Mouse (Mus musculus): ENCODE results near the gene Olfr920. TPM values are rescaled to one million over a fixed set of nuclear protein-coding genes. Genes with fewer than 3 reads are reported as not detected.

Olfr920 gene
- 0.13 TPM for polyA plus RNA-seq (2014; fragmentation: Illumina TruSeq; extraction: RNeasy Lipid Tissue Mini Kit (QIAGEN cat#74804); ENCODE audit: low read depth, low replicate concordance)

GRCm38 (mm10) chr9:38751999-38752398, at the start of gene Olfr920:
TSS of gene Olfr920 (plus strand) at chr9:38752299.

DNA sequence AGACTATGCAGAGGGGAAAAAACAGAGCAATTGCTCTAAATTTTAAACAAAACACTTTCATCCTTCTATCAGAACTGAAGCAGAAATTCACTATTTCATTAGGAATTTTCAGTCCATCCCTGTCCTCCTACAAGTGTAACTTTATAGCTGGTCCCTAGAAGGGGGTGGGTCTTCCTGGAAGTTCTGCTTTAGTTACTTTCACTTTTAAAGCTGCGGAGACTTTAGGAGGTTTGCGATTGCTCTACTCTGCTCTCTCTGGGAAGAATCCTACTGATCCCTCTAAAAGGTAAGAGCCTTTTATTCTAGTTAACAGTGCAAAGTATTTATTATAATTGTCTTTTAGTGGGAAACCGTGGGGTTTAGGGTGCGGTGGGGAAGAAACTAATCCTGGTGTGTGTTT, 34.0 kb upstream of the Olfr920 start, which contains the start of gene Vwa5a:
Vwa5a (plus strand) TSS at position 167 of the 400 bp plus-strand sequence.

DNA sequence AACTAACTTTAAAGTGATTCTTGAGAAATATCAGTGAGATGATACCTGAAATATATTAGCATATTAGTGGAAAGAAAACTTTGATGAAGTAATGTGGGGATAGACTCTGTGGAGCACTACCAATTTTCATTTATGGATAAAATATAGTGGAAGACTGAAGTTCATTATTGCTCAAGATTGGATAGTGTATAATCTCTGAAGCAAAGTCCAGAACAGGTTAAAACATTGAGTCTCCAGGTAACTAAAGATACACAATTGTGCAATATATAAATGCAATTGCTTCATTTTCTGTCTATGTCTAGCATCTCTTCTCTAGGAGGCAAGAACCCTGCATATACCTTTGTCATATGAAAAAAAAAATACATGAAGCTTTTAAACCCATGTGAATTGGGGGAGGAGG, 20.7 kb downstream of the Olfr920 start, which contains the start of gene Olfr921:
Olfr921 (plus strand) TSS at position 301 of the 400 bp plus-strand sequence.

Other genes starting within 250 kb of the Olfr920 start
- gene Olfr911-ps1, start 230.7 kb upstream of the Olfr920 start, polyA plus RNA-seq (2014; fragmentation: Illumina TruSeq; extraction: RNeasy Lipid Tissue Mini Kit (QIAGEN cat#74804); ENCODE audit: low read depth, low replicate concordance): not detected
- gene Olfr910, start 214.4 kb upstream of the Olfr920 start, polyA plus RNA-seq (2014; fragmentation: Illumina TruSeq; extraction: RNeasy Lipid Tissue Mini Kit (QIAGEN cat#74804); ENCODE audit: low read depth, low replicate concordance): not detected
- gene Olfr912, start 172.1 kb upstream of the Olfr920 start, polyA plus RNA-seq (2014; fragmentation: Illumina TruSeq; extraction: RNeasy Lipid Tissue Mini Kit (QIAGEN cat#74804); ENCODE audit: low read depth, low replicate concordance): not detected
- not detected for gene Olfr913, start 159.5 kb upstream of the Olfr920 start, polyA plus RNA-seq (2014; fragmentation: Illumina TruSeq; extraction: RNeasy Lipid Tissue Mini Kit (QIAGEN cat#74804); ENCODE audit: low read depth, low replicate concordance)
- not detected for gene Olfr914, start 147.2 kb upstream of the Olfr920 start, polyA plus RNA-seq (2014; fragmentation: Illumina TruSeq; extraction: RNeasy Lipid Tissue Mini Kit (QIAGEN cat#74804); ENCODE audit: low read depth, low replicate concordance)
- not detected for gene Olfr916, start 92.4 kb upstream of the Olfr920 start, polyA plus RNA-seq (2014; fragmentation: Illumina TruSeq; extraction: RNeasy Lipid Tissue Mini Kit (QIAGEN cat#74804); ENCODE audit: low read depth, low replicate concordance)
- gene Olfr917, start 86.5 kb upstream of the Olfr920 start, polyA plus RNA-seq (2014; fragmentation: Illumina TruSeq; extraction: RNeasy Lipid Tissue Mini Kit (QIAGEN cat#74804); ENCODE audit: low read depth, low replicate concordance): not detected
- not detected for gene Olfr918, start 77.7 kb upstream of the Olfr920 start, polyA plus RNA-seq (2014; fragmentation: Illumina TruSeq; extraction: RNeasy Lipid Tissue Mini Kit (QIAGEN cat#74804); ENCODE audit: low read depth, low replicate concordance)
- not detected for gene Olfr919, start 48.6 kb upstream of the Olfr920 start, polyA plus RNA-seq (2014; fragmentation: Illumina TruSeq; extraction: RNeasy Lipid Tissue Mini Kit (QIAGEN cat#74804); ENCODE audit: low read depth, low replicate concordance)
- gene Vwa5a, start 34.0 kb upstream of the Olfr920 start, polyA plus RNA-seq (2014; fragmentation: Illumina TruSeq; extraction: RNeasy Lipid Tissue Mini Kit (QIAGEN cat#74804); ENCODE audit: low read depth, low replicate concordance): 32.5 TPM
- gene Olfr921, start 20.8 kb downstream of the Olfr920 start, polyA plus RNA-seq (2014; fragmentation: Illumina TruSeq; extraction: RNeasy Lipid Tissue Mini Kit (QIAGEN cat#74804); ENCODE audit: low read depth, low replicate concordance): not detected
- not detected for gene Olfr922, start 62.3 kb downstream of the Olfr920 start, polyA plus RNA-seq (2014; fragmentation: Illumina TruSeq; extraction: RNeasy Lipid Tissue Mini Kit (QIAGEN cat#74804); ENCODE audit: low read depth, low replicate concordance)
- not detected for gene Olfr923, start 74.2 kb downstream of the Olfr920 start, polyA plus RNA-seq (2014; fragmentation: Illumina TruSeq; extraction: RNeasy Lipid Tissue Mini Kit (QIAGEN cat#74804); ENCODE audit: low read depth, low replicate concordance)
- not detected for gene Olfr924, start 92.2 kb downstream of the Olfr920 start, polyA plus RNA-seq (2014; fragmentation: Illumina TruSeq; extraction: RNeasy Lipid Tissue Mini Kit (QIAGEN cat#74804); ENCODE audit: low read depth, low replicate concordance)
- not detected for gene Olfr26, start 102.8 kb downstream of the Olfr920 start, polyA plus RNA-seq (2014; fragmentation: Illumina TruSeq; extraction: RNeasy Lipid Tissue Mini Kit (QIAGEN cat#74804); ENCODE audit: low read depth, low replicate concordance)
- gene Olfr926, start 124.8 kb downstream of the Olfr920 start, polyA plus RNA-seq (2014; fragmentation: Illumina TruSeq; extraction: RNeasy Lipid Tissue Mini Kit (QIAGEN cat#74804); ENCODE audit: low read depth, low replicate concordance): not detected
- gene Olfr930, start 177.5 kb downstream of the Olfr920 start, polyA plus RNA-seq (2014; fragmentation: Illumina TruSeq; extraction: RNeasy Lipid Tissue Mini Kit (QIAGEN cat#74804); ENCODE audit: low read depth, low replicate concordance): not detected
- not detected for gene Olfr933, start 220.0 kb downstream of the Olfr920 start, polyA plus RNA-seq (2014; fragmentation: Illumina TruSeq; extraction: RNeasy Lipid Tissue Mini Kit (QIAGEN cat#74804); ENCODE audit: low read depth, low replicate concordance)
- gene Olfr934, start 236.0 kb downstream of the Olfr920 start, polyA plus RNA-seq (2014; fragmentation: Illumina TruSeq; extraction: RNeasy Lipid Tissue Mini Kit (QIAGEN cat#74804); ENCODE audit: low read depth, low replicate concordance): not detected
- gene Olfr935, start 247.4 kb downstream of the Olfr920 start, polyA plus RNA-seq (2014; fragmentation: Illumina TruSeq; extraction: RNeasy Lipid Tissue Mini Kit (QIAGEN cat#74804); ENCODE audit: low read depth, low replicate concordance): not detected